ENCODE assay signal across 17 mouse cellular contexts in genomic region chr1:126483665-126484064, GRCm38 (mm10).
A peak's percentile ranks its signal among the peaks of the same experiment; 100 is the strongest.
DNase-seq lines count a peak whose midpoint lies in the region; TF ChIP-seq lines count a peak whose summit lies in the region.
"Had no signal": no experiment of that assay in that cellular context is flagged by ENCODE, and none has a peak within 500 bp of the region (broad histone marks: within the 10 kb centered on the region; RNA-seq: fewer than 3 reads in every experiment).

No protein-coding gene starts in this region.

- TF ChIP-seq CTCF in testis, adult 2 months (IDR thresholded peaks at IDR 0.05; ENCODE audit: control insufficient read depth, insufficient read depth, insufficient replicate concordance, low read depth, low read length) = no peak

- peak overlapping the region; percentile 14; the same call in 1 of the 2 replicates for H3K27ac ChIP-seq in testis, adult 2 months (ENCODE audit: control insufficient read depth, insufficient read depth, low read depth, low read length)
- no peak overlapping the region for H3K27ac ChIP-seq in limb, embryonic 10.5 days
- H3K27ac ChIP-seq: embryonic facial prominence, embryonic 12.5 days; forebrain, embryonic 15.5 days; hindbrain, embryonic 15.5 days had no signal

- H3K4me3 ChIP-seq in testis, adult 2 months (ENCODE audit: control insufficient read depth, low read depth, low read length) = no peak overlapping the region
- no peak overlapping the region for H3K4me3 ChIP-seq in limb, embryonic 10.5 days
- H3K4me3 ChIP-seq: embryonic facial prominence, embryonic 12.5 days; forebrain, embryonic 15.5 days; heart, embryonic 12.5 days; hindbrain, embryonic 15.5 days had no signal

- 85% methylated on average over 3 of the region's 3 CpGs for WGBS in limb, embryonic 10.5 days

- no peaks in the 10 kb centered on the region for H3K4me1 ChIP-seq in testis, adult 2 months (ENCODE audit: control insufficient read depth, insufficient read depth, low read length)
- peaks cover 7% of the 10 kb centered on the region; the same call in 1 of the 2 replicates for H3K4me1 ChIP-seq in limb, embryonic 10.5 days
- H3K4me1 ChIP-seq: embryonic facial prominence, embryonic 12.5 days; heart, embryonic 12.5 days had no signal

- H3K27me3 ChIP-seq in testis, adult 2 months (ENCODE audit: control insufficient read depth, insufficient read depth, low read length) = no peaks in the 10 kb centered on the region
- H3K27me3 ChIP-seq in limb, embryonic 10.5 days (ENCODE audit: low read depth, poor library complexity, severe bottlenecking) = no peaks in the 10 kb centered on the region
- H3K27me3 ChIP-seq: embryonic facial prominence, embryonic 12.5 days; forebrain, embryonic 15.5 days; heart, embryonic 12.5 days; hindbrain, embryonic 15.5 days had no signal

- no peaks in the 10 kb centered on the region for H3K36me3 ChIP-seq in testis, adult 2 months (ENCODE audit: control insufficient read depth, insufficient read depth, low read length)
- H3K36me3 ChIP-seq in limb, embryonic 10.5 days = no peaks in the 10 kb centered on the region
- H3K36me3 ChIP-seq: embryonic facial prominence, embryonic 12.5 days; forebrain, embryonic 15.5 days; G1E; heart, embryonic 12.5 days; hindbrain, embryonic 15.5 days had no signal

- H3K9me3 ChIP-seq in limb, embryonic 10.5 days (replicated peaks) = no peaks in the 10 kb centered on the region
- H3K9me3 ChIP-seq: embryonic facial prominence, embryonic 12.5 days; forebrain, embryonic 15.5 days; heart, embryonic 12.5 days; hindbrain, embryonic 15.5 days had no signal

- TF ChIP-seq POLR2A in testis, adult 2 months (IDR thresholded peaks at IDR 0.05; ENCODE audit: control insufficient read depth, low read depth, low read length) = no peak

- peak; percentile 71 to 88 for DNase-seq in adrenal gland, adult (ENCODE audit: inconsistent age in 2 of 2, low spot score in 1 of 2)
- no peak for DNase-seq in adrenal gland, postnatal 4 days (ENCODE audit: low spot score in 2 of 2)
- DNase-seq in ovary, adult 18-20 months (ENCODE audit: low spot score) = peak; percentile 54
- DNase-seq in ovary, postnatal 10 days (ENCODE audit: low spot score) = no peak
- DNase-seq in limb, embryonic 10.5 days (ENCODE audit: low spot score) = no peak
- DNase-seq in cerebellum, adult 11-12 months = no peak
- DNase-seq: B cell, adult 2 months; cerebellum, adult 8-10 months; cerebellum, postnatal 14 days; embryo, embryonic 11 days; heart, postnatal 36 days had no signal

Comparison
In these comparisons a context has a peak if more than half of its experiments do, and no peak if none do; other contexts are left out.
1. DNase-seq: peak in adrenal gland, adult (2 of 2) and ovary, adult 18-20 months (single experiment); none in adrenal gland, postnatal 4 days (0 of 2), ovary, postnatal 10 days (single experiment), limb, embryonic 10.5 days (single experiment) and cerebellum, adult 11-12 months (single experiment).